Mouse (Mus musculus) limb, embryonic 13.5 days (tissue): Measurements from ENCODE around the gene Vps53. TPM values are rescaled to one million over a fixed set of nuclear protein-coding genes. Genes with fewer than 3 reads are reported as not detected.

Experiments
- polyA plus RNA-seq: library from polyadenylated mRNA; unstranded; fragments of >200 nt; fragmentation: Nextera tagmentation; extraction: Ambion mirVana; gene quantifications from 2 replicates; pipeline ENCODE4 v1.2.1, GENCODE M21; 2015

The Vps53 gene
- polyA plus RNA-seq, 1 experiment from 2014 or later = 37.5 TPM

Other genes starting within 250 kb of the Vps53 start
- gene Rph3al, start 241.2 kb downstream of the Vps53 start, polyA plus RNA-seq = 2.5 and 2.6 TPM in 2 replicates
- gene 1700016K19Rik, start 179.7 kb downstream of the Vps53 start, polyA plus RNA-seq = 0.22 and 0.64 TPM in 2 replicates
- 51.3 and 52.1 TPM in 2 replicates for gene Rflnb, start 151.9 kb downstream of the Vps53 start, polyA plus RNA-seq
- 27.8 and 29.9 TPM in 2 replicates for gene Fam57a, start within 50 bp of the Vps53 start, polyA plus RNA-seq
- gene Dbil5, start 38.0 kb upstream of the Vps53 start, polyA plus RNA-seq = 0.64 and 1.1 TPM in 2 replicates
- gene Gemin4, start 38.0 kb upstream of the Vps53 start, polyA plus RNA-seq = 31.6 and 35.2 TPM in 2 replicates
- 26.2 and 26.8 TPM in 2 replicates for gene Mrm3, start 64.1 kb upstream of the Vps53 start, polyA plus RNA-seq
- gene Glod4, start 64.1 kb upstream of the Vps53 start, polyA plus RNA-seq = 129 and 135 TPM in 2 replicates
- gene Nxn, start 219.5 kb upstream of the Vps53 start, polyA plus RNA-seq = 55.4 and 57.6 TPM in 2 replicates
- gene Timm22, start 227.3 kb upstream of the Vps53 start, polyA plus RNA-seq = 125 and 126 TPM in 2 replicates